Mouse (Mus musculus) lung, embryonic 15.5 days (tissue): ENCODE results near the gene Ncapd2. TPM values are rescaled to one million over a fixed set of nuclear protein-coding genes. Genes with fewer than 3 reads are reported as not detected.
A peak's percentile ranks its signal among the peaks of the same experiment; 100 is the strongest.

Experiments used
- ATAC-seq: fragments of 200-750 bp; cut with Nextera tagmentation; 2 replicates; pipeline ENCODE4 v1.8.0; 2017; ENCODE audit warnings: moderate number of reproducible peaks, borderline replicate concordance; ENCODE audit not compliant: low FRiP score, low TSS enrichment; ENCODE audit errors: extremely low read depth
- H3K27ac ChIP-seq: fragments of 300-500 bp; sonication (generic); 2 replicates; pipeline ENCODE4 v1.5.1; 2015; ENCODE audit warnings: moderate library complexity, mild to moderate bottlenecking, inconsistent platforms
- H3K27me3 ChIP-seq: fragments of 300-500 bp; sonication (generic); 2 replicates; pipeline ENCODE4 v1.6.1; 2015; ENCODE audit warnings: inconsistent platforms
- H3K36me3 ChIP-seq: fragments of 300-500 bp; sonication (generic); 2 replicates; pipeline ENCODE4 v1.6.1; 2015; ENCODE audit warnings: inconsistent platforms
- H3K4me1 ChIP-seq: fragments of 300-500 bp; sonication (generic); 2 replicates; pipeline ENCODE4 v1.6.1; 2015; ENCODE audit warnings: inconsistent platforms
- H3K4me2 ChIP-seq: fragments of 300-500 bp; sonication (generic); 2 replicates; pipeline ENCODE4 v1.6.1; 2015; ENCODE audit warnings: inconsistent platforms, mild to moderate bottlenecking, moderate library complexity
- H3K4me3 ChIP-seq: fragments of 300-500 bp; sonication (generic); 2 replicates; pipeline ENCODE4 v1.5.1; 2015; ENCODE audit warnings: mild to moderate bottlenecking, inconsistent platforms
- H3K9ac ChIP-seq: fragments of 300-500 bp; sonication (generic); 2 replicates; pipeline ENCODE4 v1.6.1; 2015; ENCODE audit warnings: inconsistent platforms
- H3K9me3 ChIP-seq: fragments of 300-500 bp; sonication (generic); 2 replicates; pipeline ENCODE4 v1.6.1; 2016; ENCODE audit warnings: inconsistent platforms
- WGBS: fragments of 180-500 bp; shearing (Covaris S2); methylation state at CpG from one replicate; pipeline ENCODE4 v1.1.7; 2015; 5-methylcytosine and 5-hydroxymethylcytosine counted together
- polyA plus RNA-seq: library from polyadenylated mRNA; unstranded; fragments of >200 nt; fragmentation: Nextera tagmentation; extraction: Ambion mirVana; gene quantifications from 2 replicates; pipeline ENCODE4 v1.2.1, GENCODE M21; 2015

Ncapd2 gene
- polyA plus RNA-seq, 1 experiment from 2014 or later, result 136 TPM

DNA sequence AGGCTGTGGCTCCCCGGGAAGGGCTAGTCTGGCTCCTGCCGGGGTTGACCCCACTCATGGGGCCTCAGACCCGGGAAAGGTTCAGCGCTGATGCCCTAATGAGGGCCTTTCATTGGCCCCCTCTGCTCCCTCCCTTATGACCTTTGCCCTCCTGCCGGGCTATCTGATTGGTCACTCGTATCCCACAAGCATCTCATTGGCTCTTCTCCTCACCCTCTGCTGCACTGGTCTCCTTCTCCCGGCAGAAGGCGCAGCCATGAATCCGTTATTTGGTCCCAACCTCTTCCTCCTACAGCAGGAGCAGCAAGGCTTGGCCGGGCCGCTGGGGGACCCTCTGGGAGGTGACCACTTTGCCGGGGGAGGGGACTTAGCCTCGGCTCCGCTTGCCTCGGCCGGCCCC is 46.5 kb downstream of the Ncapd2 start, which contains the start of gene Iffo1:
Iffo1 (plus strand) TSS at position 241 of the 400 bp plus-strand sequence.
- peaks cover 38% of the 10 kb centered on the region for H3K36me3 ChIP-seq
- no peaks in the 10 kb centered on the region for H3K27me3 ChIP-seq
- H3K9me3 ChIP-seq, result no peaks in the 10 kb centered on the region
- H3K9ac ChIP-seq, result peak within 1 kb of the TSS; percentile 60
- peak within 1 kb of the TSS; percentile 81 for H3K27ac ChIP-seq
- H3K4me1 ChIP-seq, result peaks cover 46% of the 10 kb centered on the region
- peak within 1 kb of the TSS; percentile 89 for H3K4me2 ChIP-seq
- WGBS, result 1% methylated on average over 16 of the region's 16 CpGs
- H3K4me3 ChIP-seq, result peak within 1 kb of the TSS; percentile 64
- peak; percentile 91 for ATAC-seq

DNA sequence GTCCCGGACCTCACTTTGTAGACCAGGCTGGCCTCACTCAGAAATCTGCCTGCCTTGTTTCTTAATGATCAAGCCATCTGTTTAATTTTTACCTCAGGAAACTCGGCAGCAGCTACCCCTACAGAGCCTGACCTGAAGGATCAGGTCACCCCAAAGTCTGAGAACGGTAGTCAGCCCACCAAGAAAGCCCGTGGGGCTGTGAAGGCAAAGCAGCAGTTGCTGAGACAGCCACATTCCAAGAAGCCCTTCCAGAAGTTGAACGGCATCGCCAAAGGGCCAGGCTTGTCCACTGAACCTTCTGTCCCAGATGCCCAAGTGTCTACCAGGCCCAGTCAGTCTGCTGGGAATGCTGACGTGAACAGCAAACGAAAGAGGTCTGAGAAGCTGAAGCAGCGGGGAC is 47.6 kb downstream of the Ncapd2 start:
- Histone ChIP-seq H3K9me3 (no peaks in the 10 kb centered on the region), H3K27ac (no peak overlapping the region), H3K27me3 (no peaks in the 10 kb centered on the region), H3K4me2 (no peak overlapping the region), H3K9ac (no peak overlapping the region), H3K4me3 (no peak overlapping the region), H3K36me3 (peaks cover 49% of the 10 kb centered on the region), H3K4me1 (peaks cover 37% of the 10 kb centered on the region)
- 75% methylated on average over 9 of the region's 9 CpGs for WGBS
- ATAC-seq, result no peak

DNA sequence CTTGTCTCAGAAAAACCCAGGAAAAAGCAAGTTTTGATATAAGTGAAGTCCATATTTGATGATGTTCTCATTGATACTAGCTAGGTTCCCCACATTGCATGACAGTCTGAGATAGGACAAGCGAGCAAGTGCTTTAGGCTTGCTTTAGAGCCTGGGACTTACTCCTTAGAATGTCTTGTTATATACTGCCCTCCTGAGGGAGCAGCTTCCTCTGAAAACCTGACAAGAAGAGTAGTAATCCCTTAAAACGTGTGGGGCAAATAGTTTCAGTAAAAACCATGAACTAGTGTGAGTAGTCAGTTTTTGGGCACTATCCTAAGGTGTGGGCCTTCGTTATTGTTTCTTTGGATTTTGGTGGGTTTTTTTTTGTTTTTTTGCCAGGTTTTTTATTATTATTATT is 48.4 kb downstream of the Ncapd2 start:
- H3K4me3 ChIP-seq, result no peak overlapping the region
- H3K4me1 ChIP-seq, result peaks cover 29% of the 10 kb centered on the region
- H3K27me3 ChIP-seq, result no peaks in the 10 kb centered on the region
- no peaks in the 10 kb centered on the region for H3K9me3 ChIP-seq
- WGBS, result 70% methylated on average over 3 of the region's 3 CpGs
- no peak overlapping the region for H3K4me2 ChIP-seq
- ATAC-seq, result no peak
- peaks cover 56% of the 10 kb centered on the region for H3K36me3 ChIP-seq
- no peak overlapping the region for H3K9ac ChIP-seq
- no peak overlapping the region for H3K27ac ChIP-seq

DNA sequence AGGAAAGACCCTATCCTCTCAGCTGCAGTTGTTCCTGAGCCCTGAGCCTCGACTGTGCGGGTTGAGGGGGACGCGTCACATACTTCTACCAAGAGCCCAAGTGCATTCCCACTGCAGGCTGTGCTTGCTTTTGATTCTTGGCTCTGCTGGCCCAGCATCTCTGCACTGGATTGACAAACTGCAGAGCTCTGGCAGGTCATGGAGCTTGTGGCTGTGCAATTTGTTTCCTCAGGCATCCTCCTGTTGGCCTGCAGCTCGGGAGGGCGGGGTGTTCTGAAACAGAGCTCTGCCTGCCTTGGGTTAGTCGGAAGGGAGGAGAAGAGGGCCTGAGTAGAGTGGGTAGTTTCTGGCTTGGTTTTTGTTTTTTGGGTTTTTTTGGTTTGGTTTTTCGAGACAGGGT is 49.1 kb downstream of the Ncapd2 start:
- no peaks in the 10 kb centered on the region for H3K9me3 ChIP-seq
- no peak overlapping the region for H3K4me3 ChIP-seq
- H3K36me3 ChIP-seq, result peaks cover 62% of the 10 kb centered on the region
- ATAC-seq, result no peak
- no peak overlapping the region for H3K4me2 ChIP-seq
- no peak overlapping the region for H3K27ac ChIP-seq
- H3K27me3 ChIP-seq, result no peaks in the 10 kb centered on the region
- peaks cover 24% of the 10 kb centered on the region for H3K4me1 ChIP-seq
- H3K9ac ChIP-seq, result no peak overlapping the region
- 94% methylated on average over 8 of the region's 8 CpGs for WGBS

DNA sequence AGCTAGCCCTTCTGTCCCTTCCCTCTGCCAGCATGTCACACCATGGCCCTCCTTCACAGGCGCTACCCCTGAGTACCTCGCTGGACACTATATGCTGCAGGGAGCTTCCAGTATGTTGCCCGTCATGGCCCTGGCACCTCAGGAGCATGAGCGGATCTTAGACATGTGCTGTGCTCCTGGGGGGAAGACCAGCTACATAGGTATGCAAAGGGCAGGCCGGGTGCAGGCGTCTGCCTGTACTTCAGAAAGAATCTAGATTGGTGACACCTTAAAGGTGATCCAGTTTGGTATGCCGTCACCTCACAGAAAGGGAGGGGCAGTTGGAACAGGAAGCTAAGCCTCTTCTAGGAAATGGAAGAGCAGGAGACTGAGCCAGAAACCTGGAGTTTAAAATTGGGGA is 51.8 kb downstream of the Ncapd2 start:
- Histone ChIP-seq H3K4me1 (peaks cover 1% of the 10 kb centered on the region), H3K9ac (no peak overlapping the region), H3K27ac (no peak overlapping the region), H3K36me3 (peaks cover 88% of the 10 kb centered on the region), H3K27me3 (no peaks in the 10 kb centered on the region), H3K4me2 (no peak overlapping the region), H3K4me3 (no peak overlapping the region), H3K9me3 (no peaks in the 10 kb centered on the region)
- ATAC-seq, result no peak
- 85% methylated on average over 7 of the region's 7 CpGs for WGBS

DNA sequence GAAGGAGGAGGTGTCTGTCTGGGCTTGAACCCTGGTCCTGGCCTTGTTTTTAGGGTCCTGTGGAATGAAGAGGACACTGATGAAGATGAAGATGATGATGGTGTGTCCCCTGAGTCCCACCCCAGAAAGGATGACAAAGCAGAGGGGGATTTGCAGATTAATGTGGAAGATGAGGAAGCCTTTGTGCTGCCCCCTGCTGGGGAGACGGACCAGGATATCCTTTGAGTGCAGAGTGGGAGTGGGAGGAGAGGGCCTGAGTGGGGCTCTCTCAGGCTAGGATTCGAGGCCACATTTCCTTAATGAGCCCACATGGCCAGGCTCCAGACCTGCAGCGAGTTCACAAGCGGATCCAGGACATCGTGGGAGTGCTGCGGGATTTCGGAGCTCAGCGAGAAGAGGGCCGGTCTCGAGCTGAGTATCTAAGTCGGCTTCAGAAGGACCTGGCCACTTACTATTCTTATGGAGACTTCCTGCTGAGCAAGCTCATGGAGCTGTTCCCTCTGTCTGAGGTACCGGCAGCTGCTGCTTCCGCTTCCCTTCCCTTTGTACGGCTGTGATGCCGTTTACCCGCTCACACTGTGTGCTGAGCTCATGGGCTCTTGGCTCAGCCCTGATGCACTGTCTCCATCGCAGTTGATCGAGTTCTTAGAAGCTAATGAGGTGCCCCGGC is 54.4 kb downstream of the Ncapd2 start:
- 86% methylated on average over 19 of the region's 19 CpGs for WGBS

DNA sequence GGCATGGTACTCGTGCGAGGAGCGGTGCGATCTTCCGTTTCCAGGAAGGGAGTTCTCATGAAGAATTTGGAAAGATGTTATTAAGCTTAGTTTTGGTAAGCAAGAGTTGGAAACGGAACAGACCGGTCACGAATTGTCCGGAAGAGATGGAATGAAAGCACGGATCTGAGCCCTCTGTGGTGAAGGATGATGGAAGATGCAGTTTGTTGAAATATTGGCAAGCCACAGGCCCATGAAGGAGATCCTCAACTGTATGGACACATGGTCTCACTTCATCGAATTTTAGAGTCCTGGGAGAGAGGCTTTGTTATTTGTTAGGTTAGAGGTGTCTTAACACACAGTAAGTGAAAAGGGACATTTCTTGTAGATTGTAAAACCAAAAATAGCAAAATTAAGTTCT is 59.0 kb downstream of the Ncapd2 start:
- no peaks in the 10 kb centered on the region for H3K9me3 ChIP-seq
- H3K9ac ChIP-seq, result peak overlapping the region; percentile 82
- peaks cover 7% of the 10 kb centered on the region; the same call in 1 of the 2 replicates for H3K4me1 ChIP-seq
- H3K27ac ChIP-seq, result no peak overlapping the region
- ATAC-seq, result no peak
- peak overlapping the region; percentile 82 for H3K4me3 ChIP-seq
- no peaks in the 10 kb centered on the region for H3K27me3 ChIP-seq
- 4% methylated on average over 11 of the region's 11 CpGs for WGBS
- H3K36me3 ChIP-seq, result peaks cover 73% of the 10 kb centered on the region
- peak overlapping the region; percentile 83 for H3K4me2 ChIP-seq

More for the DNA sequence above, 54.4 kb downstream of the Ncapd2 start:
- no peak overlapping the region for H3K4me3 ChIP-seq
- no peak overlapping the region for H3K9ac ChIP-seq
- no peaks in the 10 kb centered on the region for H3K27me3 ChIP-seq
- 0 out of 2 replicates have a peak, but pooled peaks cover 3% of the 10 kb centered on the region for H3K4me1 ChIP-seq
- H3K9me3 ChIP-seq, result no peaks in the 10 kb centered on the region
- H3K36me3 ChIP-seq, result peaks cover 88% of the 10 kb centered on the region
- no peak overlapping the region for H3K27ac ChIP-seq
- H3K4me2 ChIP-seq, result no peak overlapping the region
- ATAC-seq, result no peak

DNA sequence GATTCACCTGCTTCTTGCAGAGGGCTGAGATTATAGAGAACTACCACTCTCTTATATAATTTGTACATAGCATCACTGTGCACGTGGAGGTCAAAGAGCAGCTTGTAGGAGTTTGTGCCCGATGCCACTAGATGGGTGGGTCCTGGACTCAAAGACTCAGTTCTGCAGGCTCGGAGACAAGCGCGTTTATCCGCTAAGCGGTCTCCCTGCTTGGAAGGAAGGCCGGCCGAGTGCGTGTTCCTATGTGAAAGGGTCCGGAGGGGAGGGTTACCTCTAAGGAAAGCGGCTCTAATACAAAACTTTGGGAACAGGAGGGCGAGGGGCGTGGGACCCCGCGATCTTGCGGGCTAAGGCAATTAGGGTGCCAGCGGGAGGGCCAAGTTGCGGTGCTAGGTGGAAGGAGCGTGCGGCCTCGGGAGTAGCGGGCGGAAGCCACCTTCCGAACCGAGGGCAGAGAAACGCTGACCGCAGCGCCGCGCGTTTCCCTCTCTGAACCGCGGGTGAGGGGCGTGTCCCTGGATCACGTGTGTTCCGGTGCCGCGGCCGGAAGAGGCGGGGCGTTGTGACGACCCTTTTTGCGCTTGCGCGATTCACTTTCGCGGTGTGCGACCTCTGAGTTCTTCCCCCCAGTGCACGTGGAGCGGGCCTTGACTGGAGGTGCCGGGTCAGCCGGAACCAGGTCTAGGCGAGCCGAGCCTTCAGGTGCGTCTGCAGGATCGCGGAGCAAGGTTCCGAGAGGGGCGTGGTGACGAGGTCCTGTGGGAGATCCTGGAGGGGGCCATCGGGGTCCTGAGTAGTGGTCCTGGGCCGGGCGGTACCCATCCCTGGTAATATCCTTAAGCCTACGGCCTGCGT is 60.0 kb downstream of the Ncapd2 start, which contains the start of gene Nop2:
Nop2 (plus strand) TSS at position 608 of the 855 bp plus-strand sequence.
- Histone ChIP-seq H3K36me3 (peaks cover 73% of the 10 kb centered on the region), H3K9ac (peak within 1 kb of the TSS; percentile 82), H3K4me3 (peak within 1 kb of the TSS; percentile 82), H3K27ac (peak within 1 kb of the TSS; percentile 86), H3K27me3 (no peaks in the 10 kb centered on the region), H3K4me2 (peak within 1 kb of the TSS; percentile 83), H3K4me1 (peaks cover 7% of the 10 kb centered on the region; the same call in 1 of the 2 replicates), H3K9me3 (no peaks in the 10 kb centered on the region)
- 1% methylated on average over 64 of the region's 66 CpGs for WGBS
- peak; percentile 95 for ATAC-seq

DNA sequence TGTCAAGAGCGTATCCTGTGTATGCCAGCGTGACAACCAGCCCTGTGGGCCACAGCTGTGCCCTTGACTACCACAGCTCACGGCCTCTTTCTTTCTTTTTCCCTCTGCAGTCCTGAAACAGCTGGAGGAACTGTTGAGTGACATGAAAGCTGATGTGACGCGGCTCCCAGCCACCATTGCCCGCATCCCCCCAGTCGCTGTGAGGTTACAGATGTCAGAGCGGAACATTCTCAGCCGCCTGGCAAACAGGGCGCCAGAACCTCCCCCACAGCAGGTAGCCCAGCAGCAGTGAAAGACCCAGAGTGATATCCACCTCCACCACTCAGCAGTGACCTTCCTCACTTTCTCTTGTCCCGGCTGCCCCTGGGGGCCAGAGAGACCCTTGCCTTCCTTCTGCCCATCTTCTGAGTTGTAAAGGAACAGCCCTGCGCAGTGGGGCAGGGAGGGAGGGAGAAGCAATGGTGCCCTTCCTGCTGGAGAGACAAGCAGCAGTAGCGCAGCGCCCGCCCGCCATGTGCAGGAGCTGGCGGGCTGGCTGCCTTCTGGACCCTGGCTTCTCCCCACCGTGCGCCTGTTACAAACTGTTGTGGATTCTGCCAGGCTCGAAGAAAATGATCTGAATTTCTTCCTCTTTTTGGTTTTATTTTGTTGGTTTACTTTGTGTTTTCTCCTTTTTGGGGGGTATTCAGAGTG is 61.6 kb downstream of the Ncapd2 start:
- Histone ChIP-seq H3K4me1 (peaks cover 7% of the 10 kb centered on the region; the same call in 1 of the 2 replicates), H3K27me3 (no peaks in the 10 kb centered on the region), H3K27ac (no peak overlapping the region), H3K9me3 (no peaks in the 10 kb centered on the region), H3K4me2 (no peak overlapping the region), H3K4me3 (no peak overlapping the region), H3K9ac (no peak overlapping the region), H3K36me3 (peaks cover 74% of the 10 kb centered on the region)
- ATAC-seq, result no peak
- 86% methylated on average over 20 of the region's 20 CpGs for WGBS

DNA sequence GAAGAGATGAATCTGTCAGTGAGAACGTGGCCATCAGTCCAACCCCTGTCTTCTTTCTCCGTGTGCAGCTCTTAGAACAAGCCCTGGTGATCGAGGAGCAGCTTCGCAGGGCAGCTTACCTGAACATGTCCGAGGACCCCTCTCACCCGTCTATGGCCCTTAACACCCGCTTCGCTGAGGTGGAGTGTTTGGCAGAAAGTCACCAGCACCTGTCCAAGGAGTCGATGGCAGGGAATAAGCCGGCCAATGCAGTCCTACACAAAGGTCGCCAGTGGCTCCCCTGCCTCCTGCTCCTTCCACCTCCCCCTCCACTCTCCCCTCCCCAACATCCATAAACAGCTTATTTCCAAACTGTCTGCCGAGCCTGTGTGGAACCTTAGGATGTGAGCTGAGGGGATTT is 62.8 kb downstream of the Ncapd2 start:
- Histone ChIP-seq H3K9ac (no peak overlapping the region), H3K4me1 (peaks cover 7% of the 10 kb centered on the region; the same call in 1 of the 2 replicates), H3K36me3 (peaks cover 74% of the 10 kb centered on the region), H3K9me3 (no peaks in the 10 kb centered on the region), H3K4me3 (no peak overlapping the region), H3K27me3 (no peaks in the 10 kb centered on the region), H3K27ac (no peak overlapping the region), H3K4me2 (no peak overlapping the region)
- ATAC-seq, result no peak
- 84% methylated on average over 12 of the region's 12 CpGs for WGBS

DNA sequence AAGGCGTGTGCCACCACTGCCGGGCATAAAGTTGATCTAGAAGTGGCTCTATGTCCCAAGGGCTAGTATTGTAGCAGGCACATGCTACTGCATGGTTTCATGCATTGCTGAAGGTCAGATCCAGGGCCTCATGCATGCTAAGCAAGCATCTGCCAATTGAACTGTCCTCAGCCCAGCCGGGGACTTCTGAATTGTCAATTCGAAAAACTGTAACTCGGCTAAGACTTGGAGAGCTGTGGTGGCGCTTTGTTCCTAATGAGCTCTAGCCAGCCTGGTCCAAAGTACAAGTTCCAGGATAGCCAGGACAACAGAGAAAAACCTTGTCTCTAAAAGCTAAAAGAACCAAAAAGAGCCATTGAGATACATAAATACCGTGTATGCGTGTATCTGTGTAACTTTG is 72.1 kb downstream of the Ncapd2 start:
- ATAC-seq, result no peak
- no peaks in the 10 kb centered on the region for H3K27me3 ChIP-seq
- no peaks in the 10 kb centered on the region for H3K4me1 ChIP-seq
- no peaks in the 10 kb centered on the region for H3K9me3 ChIP-seq
- no peak overlapping the region for H3K4me3 ChIP-seq
- peaks cover 96% of the 10 kb centered on the region for H3K36me3 ChIP-seq
- no peak overlapping the region for H3K27ac ChIP-seq
- no peak overlapping the region for H3K9ac ChIP-seq
- WGBS, result 89% methylated on average over 8 of the region's 8 CpGs
- H3K4me2 ChIP-seq, result no peak overlapping the region
